Mouse (Mus musculus) CD4-positive, CD25-positive, alpha-beta regulatory T cell, adult 2 months (primary cell): ENCODE data around the gene Rnf186.

Source experiments
- DNase-seq: peaks from one replicate; pipeline ENCODE4 v3.0.0-alpha.2; 2012; ENCODE audit warnings: low read depth, low spot score

Gene Rnf186

GRCm38 (mm10) chr4:139011201-139011702 lies 44.3 kb downstream of the Rnf186 start:
- no peak for DNase-seq

GRCm38 (mm10) chr4:139013281-139013680 lies 46.4 kb downstream of the Rnf186 start:
- no peak for DNase-seq

GRCm38 (mm10) chr4:139014793-139015192 lies 47.9 kb downstream of the Rnf186 start:
- peak; percentile 47 for DNase-seq
